Mouse (Mus musculus) ES-E14 (cell line): Measurements from ENCODE around the gene Sos2.

Experiments
- CHD2 ChIP-seq: IDR thresholded peaks from 2 replicates; pipeline ENCODE4 v1.6.1; 2014; ENCODE audit warnings: mild to moderate bottlenecking, low read depth, low read length, inconsistent platforms
- HCFC1 ChIP-seq: IDR thresholded peaks from 2 replicates; pipeline ENCODE4 v1.6.1; 2012; ENCODE audit warnings: low read length, inconsistent platforms, borderline replicate concordance; ENCODE audit not compliant: insufficient read depth
- ZC3H11A ChIP-seq: IDR thresholded peaks from 2 replicates; pipeline ENCODE4 v1.6.1; 2012; ENCODE audit warnings: low read depth, mild to moderate bottlenecking, inconsistent platforms, low read length, borderline replicate concordance

GRCm38 (mm10) chr12:69568266-69568665, 113.4 kb downstream of the Sos2 start:
- no peak for TF ChIP-seq ZC3H11A
- TF ChIP-seq CHD2: no peak
- TF ChIP-seq HCFC1: no peak
